Mouse (Mus musculus) E14TG2a.4 (cell line): ENCODE results near the gene Inca1.

ENCODE experiments used
- H3K27me3 ChIP-seq: 2 replicates; pipeline ENCODE4 v1.6.1; 2014; ENCODE audit warnings: low read length, control low read depth; ENCODE audit not compliant: insufficient read depth
- H3K36me3 ChIP-seq: 2 replicates; pipeline ENCODE4 v1.6.1; 2014; ENCODE audit warnings: low read length, control low read depth; ENCODE audit not compliant: insufficient read depth
- H3K4me1 ChIP-seq: replicated peaks from 2 replicates; pipeline ENCODE4 v1.6.1; 2014; ENCODE audit warnings: low read depth, low read length, control low read depth
- H3K4me3 ChIP-seq: replicated peaks from 2 replicates; pipeline ENCODE4 v1.5.1; 2014; ENCODE audit warnings: mild to moderate bottlenecking, low read length
- H3K9me3 ChIP-seq: 2 replicates; pipeline ENCODE4 v1.6.1; 2014; ENCODE audit warnings: low read length, control low read depth
- CTCF ChIP-seq: conservative IDR thresholded peaks from 2 replicates; pipeline ENCODE4 v1.5.1; 2014; ENCODE audit warnings: low read length
- NANOG ChIP-seq: IDR thresholded peaks from 2 replicates; pipeline ENCODE4 v1.6.1; 2014; ENCODE audit warnings: borderline replicate concordance, low read length, mixed read lengths
- POU5F1 ChIP-seq: IDR thresholded peaks from 2 replicates; pipeline ENCODE4 v1.6.1; 2014; ENCODE audit warnings: low read length, borderline replicate concordance

Inca1 gene

GRCm38 (mm10) chr11:70713222-70713621 is 13.3 kb upstream of the Inca1 start:
- Histone ChIP-seq H3K9me3 (no peaks in the 10 kb centered on the region), H3K36me3 (peaks cover 75% of the 10 kb centered on the region), H3K4me1 (peaks cover 16% of the 10 kb centered on the region), H3K27me3 (no peaks in the 10 kb centered on the region), H3K4me3 (no peak overlapping the region)
- TF ChIP-seq CTCF (no peak), POU5F1 (no peak), NANOG (no peak)

GRCm38 (mm10) chr11:70711026-70711425 is 11.1 kb upstream of the Inca1 start:
- H3K27me3 ChIP-seq = no peaks in the 10 kb centered on the region
- peaks cover 81% of the 10 kb centered on the region for H3K36me3 ChIP-seq
- no peaks in the 10 kb centered on the region for H3K9me3 ChIP-seq
- peaks cover 12% of the 10 kb centered on the region for H3K4me1 ChIP-seq
- H3K4me3 ChIP-seq = no peak overlapping the region
- no peak for TF ChIP-seq CTCF
- TF ChIP-seq POU5F1 = no peak
- TF ChIP-seq NANOG = no peak

DNA sequence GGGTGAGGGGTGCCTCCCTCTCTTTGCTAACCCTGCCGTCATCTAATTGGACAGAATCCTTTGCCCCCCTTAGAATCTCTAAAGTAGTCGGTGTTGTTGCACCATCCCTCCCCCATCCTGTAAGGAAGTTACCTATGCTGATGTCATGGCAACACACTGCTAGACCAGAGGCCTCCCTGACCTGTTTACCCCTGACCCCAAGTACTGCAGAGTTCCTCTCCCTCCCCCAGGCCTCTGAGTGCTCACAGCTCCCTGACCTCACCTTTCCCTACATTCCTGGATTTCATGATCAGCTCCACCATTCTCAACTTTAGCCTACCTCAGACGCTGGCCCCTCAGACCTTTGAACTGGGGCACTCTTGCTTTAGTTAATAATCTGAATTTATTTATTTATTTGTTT is 6.2 kb upstream of the Inca1 start:
- H3K27me3 ChIP-seq = no peaks in the 10 kb centered on the region
- TF ChIP-seq NANOG (no peak), CTCF (no peak), POU5F1 (no peak)
- peaks cover 49% of the 10 kb centered on the region for H3K4me1 ChIP-seq
- H3K9me3 ChIP-seq = no peaks in the 10 kb centered on the region
- no peak overlapping the region for H3K4me3 ChIP-seq
- H3K36me3 ChIP-seq = peaks cover 86% of the 10 kb centered on the region

DNA sequence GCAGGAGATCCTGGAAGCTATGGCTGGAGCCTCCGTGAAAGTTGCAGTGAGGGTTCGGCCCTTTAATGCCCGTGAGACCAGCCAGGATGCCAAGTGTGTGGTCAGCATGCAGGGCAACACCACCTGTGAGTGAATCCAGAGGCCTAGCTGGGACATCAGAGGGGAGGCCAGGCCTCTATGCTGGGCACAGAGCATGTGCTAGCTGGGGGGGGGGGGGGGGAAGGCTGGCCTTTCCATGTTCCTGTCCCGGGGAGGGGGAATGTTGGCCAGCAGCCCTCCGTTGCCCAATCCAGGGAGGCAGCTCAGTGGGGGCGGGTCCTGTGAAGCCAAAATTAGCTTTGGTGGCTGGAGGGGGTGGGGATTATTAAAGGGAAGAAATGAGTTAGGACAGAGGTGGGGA is 2.8 kb upstream of the Inca1 start:
- H3K9me3 ChIP-seq = no peaks in the 10 kb centered on the region
- peaks cover 52% of the 10 kb centered on the region for H3K4me1 ChIP-seq
- TF ChIP-seq NANOG (no peak), POU5F1 (no peak), CTCF (no peak)
- H3K27me3 ChIP-seq = no peaks in the 10 kb centered on the region
- H3K4me3 ChIP-seq = no peak overlapping the region
- peaks cover 55% of the 10 kb centered on the region for H3K36me3 ChIP-seq

DNA sequence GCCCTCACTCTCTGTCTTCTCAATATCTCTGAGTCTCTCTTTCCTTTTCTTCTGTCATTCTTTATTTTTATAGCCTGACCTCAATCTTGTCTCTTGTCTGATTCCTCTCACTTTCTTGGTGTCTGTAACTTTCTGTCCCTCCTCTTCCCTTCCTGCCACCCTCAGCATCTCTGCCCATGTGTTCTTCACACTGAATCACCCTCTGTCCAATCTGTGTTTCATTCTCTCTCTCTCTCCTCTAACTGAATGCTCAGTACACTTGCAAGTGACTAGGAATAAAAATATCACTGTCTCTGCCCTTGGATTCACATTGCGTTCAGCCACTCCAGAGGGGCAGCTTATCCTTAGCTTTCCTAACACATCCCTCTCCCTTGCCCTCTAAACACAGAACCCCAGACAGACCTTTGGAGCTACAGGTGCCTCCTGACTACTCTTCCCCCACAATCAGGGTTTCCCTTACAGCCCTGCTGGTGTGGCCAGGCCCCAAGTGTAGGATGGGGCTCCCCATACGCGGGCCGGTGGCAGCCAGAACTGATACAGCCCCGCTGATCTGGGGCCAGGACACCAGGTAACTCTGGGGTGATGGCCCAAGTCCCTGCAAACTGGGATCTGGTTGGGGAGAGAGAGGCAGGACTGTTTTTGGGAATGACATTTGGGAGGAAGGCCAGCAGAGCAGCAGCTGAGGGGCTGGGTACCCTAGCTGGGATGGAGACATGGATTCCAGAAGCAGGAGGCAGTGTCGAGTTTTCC is 2.2 kb upstream of the Inca1 start:
- H3K4me3 ChIP-seq = peak overlapping the region; percentile 92; the same call in 1 of the 2 replicates
- no peaks in the 10 kb centered on the region for H3K27me3 ChIP-seq
- H3K36me3 ChIP-seq = peaks cover 49% of the 10 kb centered on the region
- H3K9me3 ChIP-seq = no peaks in the 10 kb centered on the region
- H3K4me1 ChIP-seq = peaks cover 52% of the 10 kb centered on the region
- TF ChIP-seq POU5F1 (no peak), NANOG (no peak), CTCF (no peak)

DNA sequence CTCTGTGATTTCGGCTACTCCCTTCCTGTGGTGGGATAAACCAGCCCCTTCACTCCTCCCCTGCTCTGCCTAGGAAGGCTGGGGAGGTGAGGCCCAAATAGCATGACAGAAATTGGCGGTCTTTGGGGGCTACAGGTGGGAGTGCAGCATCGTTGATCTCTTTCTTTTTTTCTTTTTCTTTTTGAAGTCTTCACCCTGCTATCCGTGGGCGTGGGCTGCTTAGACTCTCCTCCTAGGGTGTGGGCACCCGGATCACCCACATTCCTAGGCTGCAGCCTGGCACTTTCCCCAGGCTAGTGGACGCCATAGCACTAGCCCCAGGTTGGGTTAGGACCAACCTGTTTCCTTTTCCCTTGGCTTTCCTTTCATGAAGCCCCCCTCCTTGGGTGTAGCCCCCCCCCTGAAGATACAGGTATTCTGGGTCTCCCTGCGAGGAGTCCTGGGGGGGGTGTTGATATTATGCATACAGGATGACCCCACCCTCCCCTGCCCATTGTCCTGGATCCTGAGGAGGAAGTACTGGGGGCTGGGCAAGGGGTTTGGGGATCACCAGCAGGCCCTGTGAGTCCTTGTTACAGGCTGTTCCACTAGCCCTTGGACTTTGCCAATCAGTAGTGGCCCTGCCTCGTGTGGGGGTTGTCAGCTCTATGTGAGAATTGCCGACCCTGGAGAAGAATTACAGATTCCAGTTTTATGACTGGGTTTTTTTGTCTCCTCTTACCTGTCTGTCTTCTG is 1.4 kb upstream of the Inca1 start:
- Histone ChIP-seq H3K36me3 (peaks cover 41% of the 10 kb centered on the region), H3K4me1 (peaks cover 52% of the 10 kb centered on the region), H3K9me3 (no peaks in the 10 kb centered on the region), H3K27me3 (no peaks in the 10 kb centered on the region), H3K4me3 (peak overlapping the region; percentile 92)
- TF ChIP-seq NANOG (no peak), POU5F1 (no peak), CTCF (no peak)

DNA sequence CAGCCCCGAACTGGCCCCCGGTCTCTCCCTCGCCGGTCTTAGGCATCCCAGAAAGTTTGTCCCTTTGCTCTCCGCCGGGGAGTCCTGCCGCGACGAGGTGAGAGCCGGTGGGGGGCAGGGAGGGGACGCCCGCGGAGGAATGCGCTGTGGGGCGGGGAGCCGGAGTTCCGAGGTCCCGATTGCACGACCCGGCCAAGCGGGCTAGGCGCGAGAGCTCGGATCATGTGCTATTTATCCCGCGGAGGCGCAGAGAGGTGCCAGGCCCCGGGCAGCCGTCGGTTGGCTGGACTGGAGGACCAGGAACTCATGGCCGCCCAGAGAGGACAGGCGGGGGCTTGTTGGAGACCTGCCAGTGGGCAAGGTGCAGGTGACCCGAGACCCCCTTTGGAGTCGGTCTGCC is 658 bp upstream of the Inca1 start:
- H3K4me1 ChIP-seq = peaks cover 45% of the 10 kb centered on the region
- H3K36me3 ChIP-seq = peaks cover 33% of the 10 kb centered on the region
- peak overlapping the region; percentile 92 for H3K4me3 ChIP-seq
- H3K9me3 ChIP-seq = no peaks in the 10 kb centered on the region
- TF ChIP-seq NANOG = no peak
- no peak for TF ChIP-seq CTCF
- TF ChIP-seq POU5F1 = no peak
- no peaks in the 10 kb centered on the region for H3K27me3 ChIP-seq

GRCm38 (mm10) chr11:70699051-70699450 is 904 bp downstream of the Inca1 start:
- H3K9me3 ChIP-seq = no peaks in the 10 kb centered on the region
- no peak for TF ChIP-seq POU5F1
- no peak for TF ChIP-seq NANOG
- no peak for TF ChIP-seq CTCF
- H3K4me1 ChIP-seq = peaks cover 33% of the 10 kb centered on the region
- no peaks in the 10 kb centered on the region for H3K27me3 ChIP-seq
- no peak overlapping the region for H3K4me3 ChIP-seq
- peaks cover 18% of the 10 kb centered on the region for H3K36me3 ChIP-seq

DNA sequence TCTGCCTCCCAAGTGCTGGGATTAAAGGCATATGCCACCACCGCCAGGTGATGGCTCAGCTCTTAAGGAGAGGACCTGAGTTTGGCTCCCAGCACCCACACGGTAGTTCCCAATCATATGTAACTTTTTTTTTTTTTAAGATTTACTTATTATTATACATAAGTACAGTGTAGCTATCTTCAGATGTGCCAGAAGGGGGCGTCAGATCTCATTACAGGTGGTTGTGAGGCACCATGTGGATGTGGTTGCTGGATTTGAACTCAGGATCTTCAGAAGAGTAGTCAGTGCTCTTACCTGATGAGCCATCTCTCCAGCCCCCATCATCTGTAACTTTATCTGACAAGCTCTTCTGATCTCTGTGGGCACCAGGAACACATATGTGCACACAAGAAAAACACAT is 2.6 kb downstream of the Inca1 start:
- Histone ChIP-seq H3K9me3 (no peaks in the 10 kb centered on the region), H3K4me3 (no peak overlapping the region), H3K4me1 (peaks cover 22% of the 10 kb centered on the region), H3K27me3 (peaks cover 2% of the 10 kb centered on the region; the same call in 1 of the 2 replicates), H3K36me3 (peaks cover 2% of the 10 kb centered on the region)
- TF ChIP-seq CTCF = peak; percentile 19; the same call in 1 of the 2 replicates
- TF ChIP-seq POU5F1 = no peak
